10 mouse cellular contexts compared by ENCODE assay signal in the genomic region with DNA sequence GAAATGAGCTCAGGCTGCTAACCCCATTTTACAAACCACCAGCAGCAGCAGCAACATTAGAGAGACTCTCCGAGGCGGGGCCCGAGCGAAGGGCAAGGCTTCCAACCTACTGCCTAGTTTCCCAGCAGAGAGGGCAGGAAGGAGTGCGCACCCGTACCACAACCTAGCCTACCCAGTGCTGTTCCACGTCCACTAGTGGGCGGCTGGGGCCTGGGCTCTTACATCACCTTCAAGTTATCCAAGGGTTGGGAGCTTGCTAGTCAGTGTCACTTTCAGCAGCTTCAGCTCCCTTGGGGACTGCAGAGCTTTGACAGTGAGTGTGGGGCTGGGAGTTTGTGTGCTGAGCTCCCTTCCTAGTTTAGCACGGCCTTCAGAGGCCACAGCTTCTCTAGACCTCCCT. TPM values are rescaled to one million over a fixed set of nuclear protein-coding genes. Genes with fewer than 3 reads are reported as not detected.
A peak's percentile ranks its signal among the peaks of the same experiment; 100 is the strongest.
DNase-seq lines count a peak whose midpoint lies in the region; ATAC-seq lines count a peak whose summit lies in the region.
"Had no signal": no experiment of that assay in that cellular context is flagged by ENCODE, and none has a peak within 500 bp of the region (broad histone marks: within the 10 kb centered on the region; RNA-seq: fewer than 3 reads in every experiment).

No protein-coding gene starts in this region.

- H3K4me2 ChIP-seq in intestine, embryonic 14.5 days (ENCODE audit: low read length), result no peak overlapping the region
- H3K4me2 ChIP-seq in liver, embryonic 16.5 days (ENCODE audit: low read depth, low read length), result no peak overlapping the region
- H3K4me2 ChIP-seq: forebrain, embryonic 15.5 days had no signal

- H3K9ac ChIP-seq in intestine, embryonic 14.5 days (ENCODE audit: low read length), result no peak overlapping the region
- no peak overlapping the region for H3K9ac ChIP-seq in liver, embryonic 16.5 days (ENCODE audit: low read depth, low read length)
- H3K9ac ChIP-seq: forebrain, embryonic 15.5 days had no signal

- ATAC-seq in intestine, embryonic 14.5 days (replicated peaks; ENCODE audit: low FRiP score, low TSS enrichment, low read depth), result no peak
- ATAC-seq in liver, embryonic 16.5 days (ENCODE audit: low read depth), result no peak
- ATAC-seq: forebrain, embryonic 15.5 days had no signal

- peak; percentile 49 for DNase-seq in kidney, adult 9 months
- DNase-seq in kidney, adult 11 months, result no peak
- DNase-seq in embryonic facial prominence, embryonic 10.5 days (ENCODE audit: low spot score), result no peak
- no peak for DNase-seq in intestine, embryonic 14.5 days (ENCODE audit: low spot score)
- DNase-seq in gastrocnemius, postnatal 10 days, result no peak
- no peak for DNase-seq in gastrocnemius, postnatal 14 days
- DNase-seq in embryo, embryonic 11 days, result no peak

- no peaks in the 10 kb centered on the region for H3K36me3 ChIP-seq in embryonic facial prominence, embryonic 10.5 days (replicated peaks)
- H3K36me3 ChIP-seq in intestine, embryonic 14.5 days (ENCODE audit: control insufficient read depth, insufficient read depth, low read length), result no peaks in the 10 kb centered on the region
- no peaks in the 10 kb centered on the region for H3K36me3 ChIP-seq in liver, embryonic 16.5 days (ENCODE audit: control insufficient read depth, insufficient read depth)
- H3K36me3 ChIP-seq: forebrain, embryonic 15.5 days had no signal

- H3K27ac ChIP-seq in embryonic facial prominence, embryonic 10.5 days (replicated peaks), result peak overlapping the region; percentile 52
- H3K27ac ChIP-seq in intestine, embryonic 14.5 days (ENCODE audit: low read depth), result peak overlapping the region; percentile 55
- peak overlapping the region; percentile 59 for H3K27ac ChIP-seq in liver, embryonic 16.5 days (ENCODE audit: low read length)

- 86% methylated on average over 9 of the region's 9 CpGs for WGBS in embryonic facial prominence, embryonic 10.5 days
- WGBS in intestine, embryonic 14.5 days, result 71% methylated on average over 9 of the region's 9 CpGs
- WGBS in liver, embryonic 16.5 days (ENCODE audit: insufficient replicate concordance), result 31% methylated on average over 9 of the region's 9 CpGs

- H3K9me3 ChIP-seq in embryonic facial prominence, embryonic 10.5 days, result no peaks in the 10 kb centered on the region
- H3K9me3 ChIP-seq in intestine, embryonic 14.5 days (ENCODE audit: control insufficient read depth, low read length), result no peaks in the 10 kb centered on the region
- no peaks in the 10 kb centered on the region for H3K9me3 ChIP-seq in liver, embryonic 16.5 days (replicated peaks; ENCODE audit: control insufficient read depth, low read length)
- H3K9me3 ChIP-seq: forebrain, embryonic 15.5 days had no signal

- H3K4me3 ChIP-seq in embryonic facial prominence, embryonic 10.5 days, result no peak overlapping the region
- H3K4me3 ChIP-seq in intestine, embryonic 14.5 days (ENCODE audit: low read depth, low read length), result no peak overlapping the region
- H3K4me3 ChIP-seq in liver, embryonic 16.5 days (ENCODE audit: low read depth, low read length), result no peak overlapping the region
- H3K4me3 ChIP-seq: forebrain, embryonic 15.5 days had no signal

- intact Hi-C loops in gastrocnemius, postnatal 14 days (cut with DNase I; ENCODE audit: low total_unique reads), result no loop called here

- no peaks in the 10 kb centered on the region for H3K27me3 ChIP-seq in embryonic facial prominence, embryonic 10.5 days (replicated peaks; ENCODE audit: low read depth, poor library complexity, severe bottlenecking)
- H3K27me3 ChIP-seq in intestine, embryonic 14.5 days (replicated peaks; ENCODE audit: control insufficient read depth, insufficient read depth, low read length), result no peaks in the 10 kb centered on the region
- no peaks in the 10 kb centered on the region for H3K27me3 ChIP-seq in liver, embryonic 16.5 days (ENCODE audit: control insufficient read depth, insufficient read depth, low read depth, low read length)
- H3K27me3 ChIP-seq: forebrain, embryonic 15.5 days had no signal

- peaks cover 39% of the 10 kb centered on the region for H3K4me1 ChIP-seq in embryonic facial prominence, embryonic 10.5 days
- H3K4me1 ChIP-seq in intestine, embryonic 14.5 days (replicated peaks; ENCODE audit: control insufficient read depth, insufficient read depth, low read length), result peaks cover 7% of the 10 kb centered on the region; the same call in 1 of the 2 replicates
- peaks cover 35% of the 10 kb centered on the region for H3K4me1 ChIP-seq in liver, embryonic 16.5 days (ENCODE audit: control insufficient read depth, low read depth, low read length)

RNA-seq across cellular contexts. Expression of gene Egfl7, which starts 8.4 kb away (rescaled TPM):
- polyA plus RNA-seq in embryonic facial prominence, embryonic 10.5 days (2016; fragmentation: Nextera tagmentation; extraction: Ambion mirVana), result 93.2 and 96.6 TPM in 2 replicates
- 129 and 135 TPM in 2 replicates for polyA plus RNA-seq in intestine, embryonic 14.5 days (2014; fragmentation: Nextera tagmentation; extraction: Ambion mirVana)
- 50.9 and 54.3 TPM in 2 replicates for polyA plus RNA-seq in liver, embryonic 16.5 days (2015; fragmentation: Nextera tagmentation; extraction: Ambion mirVana)
- 100 to 1,000 TPM; 104 to 147 TPM for total RNA-seq in gastrocnemius, postnatal 10 days (2021)
- total RNA-seq in gastrocnemius, postnatal 14 days (2021), result 100 to 1,000 TPM in 1 of 2 experiments, 10 to 100 TPM in 1; 64.1 to 106 TPM

RNA-seq across cellular contexts. Expression of gene Gm20532, which starts 15.0 kb away (rescaled TPM):
- polyA plus RNA-seq in embryonic facial prominence, embryonic 10.5 days (2016; fragmentation: Nextera tagmentation; extraction: Ambion mirVana), result not detected in 2 replicates
- polyA plus RNA-seq in intestine, embryonic 14.5 days (2014; fragmentation: Nextera tagmentation; extraction: Ambion mirVana), result not detected in 2 replicates
- polyA plus RNA-seq in liver, embryonic 16.5 days (2015; fragmentation: Nextera tagmentation; extraction: Ambion mirVana), result not detected in 2 replicates
- total RNA-seq in gastrocnemius, postnatal 10 days (2021), result under 1 TPM in 1 of 2 experiments, not detected in 1; 0.40 TPM
- total RNA-seq in gastrocnemius, postnatal 14 days (2021), result not detected
- total RNA-seq: ES-E14 had no signal
- polyA plus RNA-seq: forebrain, embryonic 15.5 days had no signal

RNA-seq across cellular contexts. Expression of gene Agpat2, which starts 32.8 kb away (rescaled TPM):
- 12.4 and 12.9 TPM in 2 replicates for polyA plus RNA-seq in embryonic facial prominence, embryonic 10.5 days (2016; fragmentation: Nextera tagmentation; extraction: Ambion mirVana)
- polyA plus RNA-seq in intestine, embryonic 14.5 days (2014; fragmentation: Nextera tagmentation; extraction: Ambion mirVana), result 47.5 and 53.8 TPM in 2 replicates
- 58.3 and 65.7 TPM in 2 replicates for polyA plus RNA-seq in liver, embryonic 16.5 days (2015; fragmentation: Nextera tagmentation; extraction: Ambion mirVana)
- 1 to 10 TPM; 9.3 to 9.4 TPM for total RNA-seq in gastrocnemius, postnatal 10 days (2021)
- total RNA-seq in gastrocnemius, postnatal 14 days (2021), result 1 to 10 TPM; 4.9 to 6.3 TPM

RNA-seq across cellular contexts. Expression of gene Notch1, which starts 54.9 kb away (rescaled TPM):
- 17.1 and 20.3 TPM in 2 replicates for polyA plus RNA-seq in embryonic facial prominence, embryonic 10.5 days (2016; fragmentation: Nextera tagmentation; extraction: Ambion mirVana)
- 21.6 and 24.3 TPM in 2 replicates for polyA plus RNA-seq in intestine, embryonic 14.5 days (2014; fragmentation: Nextera tagmentation; extraction: Ambion mirVana)
- polyA plus RNA-seq in liver, embryonic 16.5 days (2015; fragmentation: Nextera tagmentation; extraction: Ambion mirVana), result 2.8 and 3.1 TPM in 2 replicates
- 10 to 100 TPM; 22.5 to 33.5 TPM for total RNA-seq in gastrocnemius, postnatal 10 days (2021)
- total RNA-seq in gastrocnemius, postnatal 14 days (2021), result 10 to 100 TPM; 17.1 to 18.9 TPM

RNA-seq across cellular contexts. Expression of gene Fam69b, which starts 56.9 kb away (rescaled TPM):
- polyA plus RNA-seq in embryonic facial prominence, embryonic 10.5 days (2016; fragmentation: Nextera tagmentation; extraction: Ambion mirVana), result 39.9 and 43.8 TPM in 2 replicates
- polyA plus RNA-seq in intestine, embryonic 14.5 days (2014; fragmentation: Nextera tagmentation; extraction: Ambion mirVana), result 39.7 and 41.3 TPM in 2 replicates
- 0.61 and 1.3 TPM in 2 replicates for polyA plus RNA-seq in liver, embryonic 16.5 days (2015; fragmentation: Nextera tagmentation; extraction: Ambion mirVana)
- 1 to 10 TPM; 2.9 to 3.4 TPM for total RNA-seq in gastrocnemius, postnatal 10 days (2021)
- total RNA-seq in gastrocnemius, postnatal 14 days (2021), result 1 to 10 TPM; 1.4 to 3.1 TPM
